Mouse (Mus musculus) spleen, adult 2 months (tissue): ENCODE measurements around the gene Synpo2.

Experiments
- CTCF ChIP-seq: fragments of 200-500 bp; IDR thresholded peaks from 2 replicates; pipeline ENCODE4 v1.5.1; 2011; ENCODE audit warnings: mild to moderate bottlenecking, inconsistent platforms; ENCODE audit not compliant: insufficient read depth, insufficient read length, insufficient replicate concordance; ENCODE audit errors: extremely low read depth
- POLR2A ChIP-seq: fragments of 200-500 bp; IDR thresholded peaks from 2 replicates; pipeline ENCODE4 v1.6.1; 2011; ENCODE audit warnings: low read depth, low read length, inconsistent platforms

DNA sequence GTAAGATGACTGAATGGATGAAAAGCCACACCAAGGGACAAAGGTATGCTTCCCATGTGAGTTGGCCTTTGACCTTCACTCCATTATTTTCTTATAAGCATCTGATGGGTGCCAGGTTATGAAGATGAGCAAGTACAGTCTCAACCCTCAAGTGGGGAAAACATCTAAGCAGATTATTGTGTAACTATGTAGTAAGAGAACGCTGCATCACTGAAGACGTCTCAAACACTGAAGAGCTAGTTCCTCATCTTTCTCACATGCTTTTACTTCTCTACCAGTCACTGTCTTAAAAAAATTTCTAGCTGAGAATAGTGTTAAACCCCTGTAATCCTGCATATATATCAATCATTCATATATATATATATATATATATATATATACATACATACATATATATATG, 34.2 kb downstream of the Synpo2 start:
- TF ChIP-seq CTCF (no peak), POLR2A (no peak)
